Mouse (Mus musculus) lung, embryonic 14.5 days (tissue): Measurements from ENCODE around the gene Asb1. TPM values are rescaled to one million over a fixed set of nuclear protein-coding genes. Genes with fewer than 3 reads are reported as not detected.

Experiments
- ATAC-seq: fragments of 200-750 bp; cut with Nextera tagmentation; 2 replicates; pipeline ENCODE4 v1.8.0; 2017; ENCODE audit warnings: mild to moderate bottlenecking, moderate TSS enrichment, moderate library complexity; ENCODE audit not compliant: insufficient read depth
- DNase-seq: peaks from one replicate; pipeline ENCODE4 v3.0.0-alpha.2; 2015
- H3K27ac ChIP-seq: fragments of 300-500 bp; sonication (generic); 2 replicates; pipeline ENCODE4 v1.5.1; 2014; ENCODE audit warnings: low read depth, mild to moderate bottlenecking, moderate library complexity
- H3K27me3 ChIP-seq: fragments of 300-500 bp; sonication (generic); 2 replicates; pipeline ENCODE4 v1.6.1; 2014; ENCODE audit warnings: low read length, control low read depth; ENCODE audit not compliant: insufficient read depth
- H3K36me3 ChIP-seq: fragments of 300-500 bp; sonication (generic); 2 replicates; pipeline ENCODE4 v1.6.1; 2014; ENCODE audit warnings: control low read depth; ENCODE audit not compliant: insufficient read depth
- H3K4me1 ChIP-seq: fragments of 300-500 bp; sonication (generic); 2 replicates; pipeline ENCODE4 v1.6.1; 2014; ENCODE audit warnings: antibody characterized with exemption, control low read depth; ENCODE audit not compliant: insufficient read depth
- H3K4me2 ChIP-seq: fragments of 300-500 bp; sonication (generic); 2 replicates; pipeline ENCODE4 v1.6.1; 2014; ENCODE audit warnings: mild to moderate bottlenecking
- H3K4me3 ChIP-seq: fragments of 300-500 bp; sonication (generic); 2 replicates; pipeline ENCODE4 v1.5.1; 2014; ENCODE audit warnings: low read depth, low read length
- H3K9ac ChIP-seq: fragments of 300-500 bp; sonication (generic); 2 replicates; pipeline ENCODE4 v1.6.1; 2014
- H3K9me3 ChIP-seq: fragments of 300-500 bp; sonication (generic); 2 replicates; pipeline ENCODE4 v1.6.1; 2016; ENCODE audit warnings: low read depth, low read length, control low read depth
- CTCF ChIP-seq: IDR thresholded peaks from 2 replicates; pipeline ENCODE4 v1.5.1; 2016; ENCODE audit warnings: antibody characterized with exemption, low read depth
- WGBS: fragments of 180-500 bp; shearing (Covaris S2); extraction: QIAGEN DNeasy Blood & Tissue Kit; methylation state at CpG from one replicate; pipeline ENCODE4 v1.1.7; 2014; 5-methylcytosine and 5-hydroxymethylcytosine counted together
- polyA plus RNA-seq: library from polyadenylated mRNA; unstranded; fragments of >200 nt; fragmentation: Nextera tagmentation; extraction: Ambion mirVana; gene quantifications from 2 replicates; pipeline ENCODE4 v1.2.1, GENCODE M21; 2014

The Asb1 gene
- polyA plus RNA-seq, 1 experiment from 2014 or later = 8.0 TPM

DNA sequence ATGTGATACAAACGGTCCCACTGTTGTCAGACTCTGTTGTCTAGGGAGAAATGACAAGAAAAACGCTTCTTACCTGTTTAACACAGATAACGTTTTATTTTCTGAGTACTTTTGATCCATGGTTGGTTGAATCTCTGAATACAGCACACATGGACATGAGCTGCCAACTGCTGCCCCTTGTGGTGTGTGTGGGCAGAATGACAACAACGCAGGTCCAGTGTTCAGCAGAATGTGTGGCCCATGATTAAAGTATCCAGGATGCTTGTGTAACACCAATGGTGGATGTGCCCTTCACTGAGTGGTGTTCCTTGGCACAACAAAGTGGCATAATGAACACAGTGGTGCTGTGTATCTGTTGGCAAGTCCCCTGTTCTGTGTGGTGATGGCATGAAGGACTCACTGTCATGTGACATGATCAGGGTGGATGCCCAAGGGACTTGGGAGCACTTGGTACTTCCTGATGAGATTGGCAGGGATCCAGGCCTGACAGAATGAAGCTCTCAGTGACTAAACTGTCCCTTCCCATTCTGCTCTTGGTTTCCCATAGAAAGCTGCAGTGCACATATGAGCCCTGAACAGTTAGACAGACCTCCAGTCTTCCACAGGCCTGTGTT lies 22.7 kb downstream of the Asb1 start:
- no peak overlapping the region for H3K27ac ChIP-seq
- no peaks in the 10 kb centered on the region for H3K4me1 ChIP-seq
- 77% methylated on average over 4 of the region's 4 CpGs for WGBS
- H3K27me3 ChIP-seq = no peaks in the 10 kb centered on the region
- ATAC-seq (no peak), DNase-seq (peak; percentile 21)
- TF ChIP-seq CTCF = no peak; the same call in 1 of the 2 replicates
- no peak overlapping the region for H3K9ac ChIP-seq
- H3K4me2 ChIP-seq = no peak overlapping the region
- H3K4me3 ChIP-seq = no peak overlapping the region
- no peaks in the 10 kb centered on the region for H3K9me3 ChIP-seq
- H3K36me3 ChIP-seq = no peaks in the 10 kb centered on the region

- WGBS = 42% methylated on average over 3 of the region's 3 CpGs
- peak; percentile 56 for TF ChIP-seq CTCF
- no peak overlapping the region for H3K9ac ChIP-seq
- no peak for ATAC-seq
- no peaks in the 10 kb centered on the region for H3K36me3 ChIP-seq
- H3K27ac ChIP-seq = no peak overlapping the region
- no peak overlapping the region for H3K4me3 ChIP-seq
- DNase-seq = peak; percentile 52
- no peaks in the 10 kb centered on the region for H3K9me3 ChIP-seq
- no peak overlapping the region for H3K4me2 ChIP-seq
- no peaks in the 10 kb centered on the region for H3K27me3 ChIP-seq
- H3K4me1 ChIP-seq = no peaks in the 10 kb centered on the region
Measured at GRCm38 (mm10) chr1:91564004-91564403, 23.7 kb downstream of the Asb1 start.

DNA sequence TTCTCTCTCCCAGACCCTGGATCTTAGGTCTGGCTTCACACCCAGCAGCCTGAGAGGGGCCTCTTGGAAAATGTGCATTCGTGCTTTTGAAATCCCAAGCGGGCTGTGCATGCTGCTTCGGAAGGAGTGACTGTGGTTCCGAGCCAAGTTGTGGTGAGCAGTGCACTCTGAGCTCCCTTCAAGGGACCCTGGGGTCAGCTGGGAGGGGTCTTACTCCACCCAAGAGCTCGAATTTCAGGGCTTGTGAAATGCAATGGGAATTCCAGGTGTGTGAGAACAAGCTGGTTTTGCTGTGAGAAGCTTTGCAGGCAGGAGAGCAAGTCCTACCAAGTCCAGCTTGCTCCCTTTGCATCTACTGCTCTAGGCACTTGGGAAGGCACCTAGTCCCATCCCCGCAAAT lies 24.3 kb downstream of the Asb1 start:
- no peaks in the 10 kb centered on the region for H3K27me3 ChIP-seq
- H3K9ac ChIP-seq = no peak overlapping the region
- no peak overlapping the region for H3K27ac ChIP-seq
- H3K4me3 ChIP-seq = no peak overlapping the region
- no peak for TF ChIP-seq CTCF
- 41% methylated on average over 6 of the region's 6 CpGs for WGBS
- H3K36me3 ChIP-seq = no peaks in the 10 kb centered on the region
- no peak for DNase-seq
- H3K4me2 ChIP-seq = no peak overlapping the region
- no peaks in the 10 kb centered on the region for H3K9me3 ChIP-seq
- ATAC-seq = no peak
- H3K4me1 ChIP-seq = no peaks in the 10 kb centered on the region

DNA sequence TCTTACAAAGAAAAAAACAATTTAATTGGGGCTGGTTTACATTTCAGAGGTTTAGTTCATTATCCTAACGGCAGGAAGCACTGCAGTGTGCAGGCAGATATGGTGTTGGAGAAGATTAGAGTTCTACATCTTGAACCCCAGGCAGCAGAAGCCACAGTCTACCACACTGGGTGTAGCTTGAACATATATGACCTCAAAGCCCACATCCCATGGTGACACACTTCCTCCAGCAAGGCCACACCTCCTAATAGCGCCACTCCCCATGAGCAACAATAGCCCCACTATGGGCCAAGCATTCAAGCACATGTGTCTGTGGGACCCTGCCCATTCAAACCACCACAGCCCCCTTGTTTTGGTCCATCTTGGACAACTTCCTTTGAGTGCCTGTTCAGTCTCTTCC lies 26.9 kb downstream of the Asb1 start:
- Histone ChIP-seq H3K9me3 (no peaks in the 10 kb centered on the region), H3K4me1 (no peaks in the 10 kb centered on the region), H3K4me3 (no peak overlapping the region), H3K27me3 (no peaks in the 10 kb centered on the region), H3K9ac (no peak overlapping the region), H3K36me3 (no peaks in the 10 kb centered on the region), H3K27ac (no peak overlapping the region), H3K4me2 (no peak overlapping the region)
- no peak for ATAC-seq
- WGBS = 78% methylated on average over 2 of the region's 2 CpGs
- no peak for DNase-seq
- TF ChIP-seq CTCF = no peak

DNA sequence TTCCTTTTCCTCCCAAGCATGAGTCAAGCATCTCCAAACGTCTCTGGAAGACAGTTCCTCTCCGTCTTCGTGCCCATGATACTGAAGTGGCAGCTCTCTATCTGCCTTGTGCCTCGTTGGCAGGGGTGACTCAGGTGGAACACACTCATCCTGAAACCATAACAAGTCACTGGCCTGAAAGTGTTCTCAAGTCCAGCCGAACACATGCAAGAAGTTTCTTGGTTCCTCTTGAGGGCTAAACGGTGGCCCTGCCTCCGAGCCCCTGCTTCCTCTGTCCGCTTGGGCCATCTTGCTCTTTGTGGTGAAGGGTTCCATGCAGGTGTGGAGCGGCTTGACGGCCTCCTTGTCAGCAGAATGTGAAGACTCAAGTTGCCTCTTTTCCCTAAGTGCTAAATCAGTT lies 32.1 kb downstream of the Asb1 start:
- no peak for DNase-seq
- WGBS = 72% methylated on average over 10 of the region's 10 CpGs
- no peaks in the 10 kb centered on the region for H3K9me3 ChIP-seq
- no peaks in the 10 kb centered on the region for H3K36me3 ChIP-seq
- no peak overlapping the region for H3K27ac ChIP-seq
- no peak overlapping the region for H3K9ac ChIP-seq
- no peak for TF ChIP-seq CTCF
- no peaks in the 10 kb centered on the region for H3K4me1 ChIP-seq
- no peak for ATAC-seq
- no peak overlapping the region for H3K4me2 ChIP-seq
- H3K27me3 ChIP-seq = no peaks in the 10 kb centered on the region
- H3K4me3 ChIP-seq = no peak overlapping the region

- Histone ChIP-seq H3K27me3 (no peaks in the 10 kb centered on the region), H3K9me3 (no peaks in the 10 kb centered on the region), H3K4me1 (no peaks in the 10 kb centered on the region), H3K4me3 (no peak overlapping the region), H3K9ac (no peak overlapping the region), H3K27ac (no peak overlapping the region), H3K4me2 (no peak overlapping the region), H3K36me3 (no peaks in the 10 kb centered on the region)
- 59% methylated on average over 3 of the region's 3 CpGs for WGBS
- peak; percentile 76 for TF ChIP-seq CTCF
- peak; percentile 78 for DNase-seq
- no peak for ATAC-seq
Measured at GRCm38 (mm10) chr1:91574208-91574607, 33.9 kb downstream of the Asb1 start.

GRCm38 (mm10) chr1:91577883-91578517 lies 37.7 kb downstream of the Asb1 start:
- Histone ChIP-seq H3K4me2 (no peak overlapping the region), H3K36me3 (no peaks in the 10 kb centered on the region), H3K4me1 (no peaks in the 10 kb centered on the region), H3K9me3 (no peaks in the 10 kb centered on the region), H3K9ac (no peak overlapping the region), H3K27me3 (no peaks in the 10 kb centered on the region), H3K27ac (no peak overlapping the region), H3K4me3 (no peak overlapping the region)
- DNase-seq (no peak), ATAC-seq (no peak)
- WGBS = 59% methylated on average over 7 of the region's 7 CpGs
- TF ChIP-seq CTCF = no peak
